Mouse (Mus musculus): ENCODE data around the gene Gm5797. TPM values are rescaled to one million over a fixed set of nuclear protein-coding genes. Genes with fewer than 3 reads are reported as not detected.
"Not testable (repeated sequence)": the region's sequence is repeated elsewhere in the genome, so short reads cannot be mapped to it uniquely, and the experiment has no call there.

The Gm5797 gene
- polyA plus RNA-seq (2016; fragmentation: Nextera tagmentation; extraction: Ambion mirVana) = not detected in 2 replicates

DNA sequence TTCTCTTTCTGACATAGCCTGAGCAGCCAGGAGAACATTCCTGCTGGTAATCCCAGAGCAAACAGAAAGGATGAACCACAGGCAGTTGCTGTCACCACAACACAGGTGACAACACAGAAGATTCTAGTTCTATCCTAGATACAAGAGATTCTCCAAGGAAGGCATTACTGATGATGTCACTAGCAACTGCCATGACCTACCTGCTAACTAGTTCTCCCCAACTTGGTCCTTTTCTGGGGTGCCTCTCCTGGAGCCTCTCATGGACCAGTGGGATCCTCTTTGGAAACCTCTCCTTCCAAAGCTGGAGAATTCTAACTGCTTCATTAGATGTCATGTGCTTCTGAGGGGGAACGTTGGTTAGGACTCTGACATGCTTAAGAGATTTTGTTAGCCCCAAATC, at the start of gene Gm5797:
TSS of gene Gm5797 (minus strand) at position 101 of the 400 bp plus-strand sequence.
- H3K4me3 ChIP-seq; H3K27me3 ChIP-seq (ENCODE audit: insufficient read depth, poor library complexity, severe bottlenecking): not testable (repeated sequence)

DNA sequence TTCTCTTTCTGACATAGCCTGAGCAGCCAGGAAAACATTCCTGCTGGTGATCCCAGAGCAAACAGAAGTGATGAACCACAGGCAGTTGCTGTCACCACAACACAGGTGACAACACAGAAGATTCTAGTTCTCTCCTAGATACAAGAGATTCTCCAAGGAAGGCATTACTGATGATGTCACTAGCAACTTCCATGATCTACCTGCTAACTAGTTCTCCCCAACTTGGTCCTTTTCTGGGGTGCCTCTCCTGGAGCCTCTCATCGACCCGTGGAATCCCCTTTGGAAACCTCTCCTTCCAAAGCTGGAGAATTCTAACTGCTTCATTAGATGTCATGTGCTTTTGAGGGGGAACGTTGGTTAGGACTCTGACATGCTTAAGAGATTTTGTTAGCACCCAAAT, 32.8 kb upstream of the Gm5797 start, which contains the start of gene Gm8374:
TSS of gene Gm8374 (minus strand) at position 101 of the 400 bp plus-strand sequence.
- not testable (repeated sequence) for H3K27me3 ChIP-seq (ENCODE audit: insufficient read depth, poor library complexity, severe bottlenecking); H3K36me3 ChIP-seq; H3K4me1 ChIP-seq (replicated peaks); H3K27ac ChIP-seq; H3K9me3 ChIP-seq; DNase-seq (ENCODE audit: low spot score); H3K4me3 ChIP-seq
- 82% methylated on average over 3 of the region's 3 CpGs for WGBS

More for the DNA sequence above, at the start of gene Gm5797:
- H3K4me1 ChIP-seq (replicated peaks); DNase-seq (ENCODE audit: low spot score); H3K9me3 ChIP-seq; H3K36me3 ChIP-seq; H3K27ac ChIP-seq: not testable (repeated sequence)
- no CpG with 5 or more reads among the region's 1 CpGs for WGBS

DNA sequence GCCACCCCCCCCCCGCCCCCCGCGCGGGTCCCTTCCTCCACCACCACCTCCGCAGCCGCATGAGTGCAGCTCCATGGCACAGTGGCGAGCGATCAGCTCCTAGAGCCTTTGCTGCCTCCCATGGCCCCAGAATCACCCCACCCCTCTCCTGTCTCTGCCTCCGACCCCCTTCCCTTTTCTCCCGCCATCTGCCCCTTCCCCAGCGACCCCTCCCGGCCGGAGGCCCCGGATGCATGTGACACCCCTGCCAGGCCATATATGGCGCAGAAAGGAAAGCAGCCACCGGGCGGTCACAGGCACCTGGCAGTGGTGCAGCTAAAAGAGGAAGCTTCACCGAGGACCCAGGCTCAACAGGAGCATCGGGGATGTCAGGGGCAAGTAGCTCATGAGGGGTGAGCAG, 17.1 kb downstream of the Gm5797 start:
- H3K27ac ChIP-seq = peak overlapping the region; percentile 87
- H3K27me3 ChIP-seq (ENCODE audit: insufficient read depth, poor library complexity, severe bottlenecking) = not testable (repeated sequence)
- WGBS = under 1% methylated on average over 18 of the region's 19 CpGs

GRCm38 (mm10) chr14:7314661-7315060, 17.5 kb downstream of the Gm5797 start, which contains the start of gene Gm3739:
Gene Gm3739, minus strand, starts transcription at chr14:7315049.
- not testable (repeated sequence) for H3K36me3 ChIP-seq; H3K9me3 ChIP-seq; H3K27me3 ChIP-seq (ENCODE audit: insufficient read depth, poor library complexity, severe bottlenecking); DNase-seq (ENCODE audit: low spot score); H3K4me1 ChIP-seq (replicated peaks)
- Histone ChIP-seq H3K27ac (peak within 1 kb of the TSS; percentile 87), H3K4me3 (peak within 1 kb of the TSS; percentile 60)
- 0% methylated on average over 11 of the region's 35 CpGs for WGBS

More for the DNA sequence above, 17.1 kb downstream of the Gm5797 start:
- H3K36me3 ChIP-seq; H3K9me3 ChIP-seq; H3K4me1 ChIP-seq (replicated peaks): not testable (repeated sequence)
- peak overlapping the region; percentile 60 for H3K4me3 ChIP-seq
- peak; percentile 72 for DNase-seq (ENCODE audit: low spot score)

Other genes with a start within 250 kb of the Gm5797 start
- 1.4 and 2.1 TPM in 2 replicates for gene Gm3696, start 231.8 kb downstream of the Gm5797 start, polyA plus RNA-seq (2016; fragmentation: Nextera tagmentation; extraction: Ambion mirVana)
- gene Gm6676, start 207.0 kb downstream of the Gm5797 start, polyA plus RNA-seq (2016; fragmentation: Nextera tagmentation; extraction: Ambion mirVana) = not detected in 2 replicates
- 3.5 and 4.0 TPM in 2 replicates for gene Gm3512, start 157.9 kb downstream of the Gm5797 start, polyA plus RNA-seq (2016; fragmentation: Nextera tagmentation; extraction: Ambion mirVana)
- not detected in 2 replicates for gene Gm16434, start 137.9 kb downstream of the Gm5797 start, polyA plus RNA-seq (2016; fragmentation: Nextera tagmentation; extraction: Ambion mirVana)
- gene Gm3727, start 67.7 kb downstream of the Gm5797 start, polyA plus RNA-seq (2016; fragmentation: Nextera tagmentation; extraction: Ambion mirVana) = not detected in 2 replicates
- 1.6 and 2.5 TPM in 2 replicates for gene Gm3739, start 17.3 kb downstream of the Gm5797 start, polyA plus RNA-seq (2016; fragmentation: Nextera tagmentation; extraction: Ambion mirVana)
- not detected in 2 replicates for gene Gm8374, start 32.7 kb upstream of the Gm5797 start, polyA plus RNA-seq (2016; fragmentation: Nextera tagmentation; extraction: Ambion mirVana)
- not detected in 2 replicates for gene Gm3755, start 118.5 kb upstream of the Gm5797 start, polyA plus RNA-seq (2016; fragmentation: Nextera tagmentation; extraction: Ambion mirVana)
- gene Gm3752, start 151.4 kb upstream of the Gm5797 start, polyA plus RNA-seq (2016; fragmentation: Nextera tagmentation; extraction: Ambion mirVana) = 1.6 and 1.9 TPM in 2 replicates
- gene Gm3558, start 236.2 kb upstream of the Gm5797 start, polyA plus RNA-seq (2016; fragmentation: Nextera tagmentation; extraction: Ambion mirVana) = 0.95 and 0.98 TPM in 2 replicates